10 mouse cellular contexts compared by ENCODE assay signal in the genomic region with DNA sequence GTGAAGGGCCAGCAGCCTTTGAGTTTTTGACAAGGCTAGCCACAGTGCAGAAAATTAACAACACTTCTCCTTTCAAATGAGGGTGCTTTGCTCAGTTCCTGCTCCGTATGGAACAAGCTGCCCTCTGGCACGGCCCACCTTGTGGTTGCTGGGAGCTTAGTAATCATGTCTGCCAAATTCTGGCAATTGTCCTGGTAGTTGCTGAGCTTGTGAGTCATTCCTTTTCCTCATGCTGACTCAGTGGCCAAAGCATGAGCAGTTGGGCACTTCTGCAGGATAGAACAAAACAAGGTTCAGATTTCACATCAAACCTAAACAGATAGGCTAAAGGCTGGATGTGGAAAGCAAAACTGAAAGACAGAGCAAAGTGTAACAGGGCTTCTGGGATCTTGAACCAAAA. TPM values are rescaled to one million over a fixed set of nuclear protein-coding genes. Genes with fewer than 3 reads are reported as not detected.
A peak's percentile ranks its signal among the peaks of the same experiment; 100 is the strongest.
DNase-seq lines count a peak whose midpoint lies in the region; ATAC-seq and TF ChIP-seq lines count a peak whose summit lies in the region.
"Had no signal": no experiment of that assay in that cellular context is flagged by ENCODE, and none has a peak within 500 bp of the region (broad histone marks: within the 10 kb centered on the region; RNA-seq: fewer than 3 reads in every experiment).

No protein-coding gene starts in this region.

- no peaks in the 10 kb centered on the region for H3K36me3 ChIP-seq in forebrain, embryonic 15.5 days
- H3K36me3 ChIP-seq in forebrain, embryonic 11.5 days (ENCODE audit: control insufficient read depth, insufficient read depth, low read length), result no peaks in the 10 kb centered on the region
- no peaks in the 10 kb centered on the region for H3K36me3 ChIP-seq in heart, adult 2 months (ENCODE audit: control insufficient read depth, insufficient read depth, low read length)
- H3K36me3 ChIP-seq: embryonic facial prominence, embryonic 13.5 days had no signal

- H3K9ac ChIP-seq in forebrain, embryonic 15.5 days (replicated peaks), result no peak overlapping the region
- no peak overlapping the region for H3K9ac ChIP-seq in forebrain, embryonic 11.5 days (ENCODE audit: low read length)
- no peak overlapping the region for H3K9ac ChIP-seq in heart, adult 2 months (ENCODE audit: low read depth, low read length)
- H3K9ac ChIP-seq: embryonic facial prominence, embryonic 13.5 days; liver, embryonic 14.5 days had no signal

- no peaks in the 10 kb centered on the region for H3K4me1 ChIP-seq in forebrain, embryonic 15.5 days
- no peaks in the 10 kb centered on the region for H3K4me1 ChIP-seq in forebrain, embryonic 11.5 days (replicated peaks; ENCODE audit: control insufficient read depth, insufficient read depth, low read length)
- H3K4me1 ChIP-seq in heart, adult 2 months (ENCODE audit: control insufficient read depth, insufficient read depth, low read length), result no peaks in the 10 kb centered on the region
- H3K4me1 ChIP-seq: embryonic facial prominence, embryonic 13.5 days had no signal

- TF ChIP-seq CTCF in heart, adult 2 months (IDR thresholded peaks at IDR 0.05), result peak; percentile 24; the same call in 1 of the 2 replicates

- H3K4me3 ChIP-seq in forebrain, embryonic 15.5 days, result no peak overlapping the region
- H3K4me3 ChIP-seq in forebrain, embryonic 11.5 days (ENCODE audit: low read depth, low read length), result no peak overlapping the region
- no peak overlapping the region for H3K4me3 ChIP-seq in heart, adult 2 months
- H3K4me3 ChIP-seq: embryonic facial prominence, embryonic 13.5 days had no signal

- DNase-seq in forebrain, embryonic 11.5 days (ENCODE audit: low spot score), result no peak
- DNase-seq in 3134 (ENCODE audit: extremely low read depth, insufficient read length, low spot score), result peak; percentile 72
- DNase-seq in heart, adult 2 months, result peak; percentile 32 to 71
- peak; percentile 37 to 72 for DNase-seq in left cerebral cortex, adult 9 months (ENCODE audit: low spot score in 2 of 2)
- DNase-seq in skeletal muscle tissue, adult 2 months (ENCODE audit: low read depth, low spot score), result peak; percentile 66
- DNase-seq in thymus, postnatal 10 days (ENCODE audit: low spot score in 2 of 2), result no peak

- no peak for TF ChIP-seq POLR2A in heart, adult 2 months (IDR thresholded peaks at IDR 0.05; ENCODE audit: insufficient read depth, low read depth, low read length)

- intact Hi-C loops in heart, adult 2 months (cut with DNase I), result no loop called here

- H3K4me2 ChIP-seq in forebrain, embryonic 15.5 days (replicated peaks), result no peak overlapping the region
- no peak overlapping the region for H3K4me2 ChIP-seq in forebrain, embryonic 11.5 days (ENCODE audit: low read depth, low read length, severe bottlenecking)
- H3K4me2 ChIP-seq: embryonic facial prominence, embryonic 13.5 days had no signal

- 28% methylated on average over 2 of the region's 2 CpGs for WGBS in forebrain, embryonic 15.5 days
- WGBS in forebrain, embryonic 11.5 days, result 76% methylated on average over 2 of the region's 2 CpGs
- 3% methylated on average over 2 of the region's 2 CpGs for WGBS in heart, adult 2 months

- no peak overlapping the region for H3K27ac ChIP-seq in forebrain, embryonic 15.5 days (replicated peaks)
- no peak overlapping the region for H3K27ac ChIP-seq in forebrain, embryonic 11.5 days (ENCODE audit: low read depth, low read length)
- H3K27ac ChIP-seq in heart, adult 2 months, result no peak overlapping the region
- H3K27ac ChIP-seq: embryonic facial prominence, embryonic 13.5 days; liver, embryonic 14.5 days had no signal

- TF ChIP-seq EP300 in heart, adult 2 months (IDR thresholded peaks at IDR 0.05; ENCODE audit: insufficient read depth, low read depth, low read length), result no peak

- H3K9me3 ChIP-seq in forebrain, embryonic 15.5 days, result no peaks in the 10 kb centered on the region
- H3K9me3 ChIP-seq in forebrain, embryonic 11.5 days (ENCODE audit: control insufficient read depth, low read length), result no peaks in the 10 kb centered on the region
- H3K9me3 ChIP-seq: embryonic facial prominence, embryonic 13.5 days had no signal

- no peaks in the 10 kb centered on the region for H3K27me3 ChIP-seq in forebrain, embryonic 15.5 days
- no peaks in the 10 kb centered on the region for H3K27me3 ChIP-seq in forebrain, embryonic 11.5 days (ENCODE audit: control insufficient read depth, insufficient read depth, low read length)
- H3K27me3 ChIP-seq in heart, adult 2 months (ENCODE audit: control insufficient read depth, insufficient read depth, low read length), result no peaks in the 10 kb centered on the region
- H3K27me3 ChIP-seq: embryonic facial prominence, embryonic 13.5 days had no signal

- no peaks in the 10 kb centered on the region for H3K79me2 ChIP-seq in heart, adult 2 months (replicated peaks; ENCODE audit: control insufficient read depth, insufficient read depth, low read length)

- peak; percentile 63 for ATAC-seq in forebrain, embryonic 15.5 days (replicated peaks)
- no peak for ATAC-seq in forebrain, embryonic 11.5 days (replicated peaks; ENCODE audit: low FRiP score)
- peak; percentile 90 for ATAC-seq in cerebellum, adult (ENCODE audit: insufficient number of reproducible peaks, low FRiP score, low TSS enrichment)

RNA-seq across cellular contexts. Expression of gene Tmem243, which starts 31.6 kb away (rescaled TPM):
- polyA plus RNA-seq in forebrain, embryonic 15.5 days (2015; fragmentation: Nextera tagmentation; extraction: Ambion mirVana), result 13.1 and 13.7 TPM in 2 replicates
- 24.2 and 32.1 TPM in 2 replicates for polyA plus RNA-seq in forebrain, embryonic 11.5 days (2014; fragmentation: Nextera tagmentation; extraction: Ambion mirVana)
- total RNA-seq in heart, adult 2 months (2021), result 1 to 10 TPM; 8.1 to 9.8 TPM
- polyA plus RNA-seq in heart, adult 2 months (2012; rRNA removed), result 14.0 and 18.2 TPM in 2 replicates

Comparison
In these comparisons a context has a peak if more than half of its experiments do, and no peak if none do; other contexts are left out.
1. DNase-seq: peak in 3134 (single experiment), heart, adult 2 months (2 of 2), left cerebral cortex, adult 9 months (2 of 2) and skeletal muscle tissue, adult 2 months (single experiment); none in forebrain, embryonic 11.5 days (single experiment) and thymus, postnatal 10 days (0 of 2).